27 mouse cellular contexts compared by ENCODE assay signal in genomic region chr3:151547182-151547581, GRCm38 (mm10).
"Had no signal": no experiment of that assay in that cellular context is flagged by ENCODE, and none has a peak within 500 bp of the region (broad histone marks: within the 10 kb centered on the region; RNA-seq: fewer than 3 reads in every experiment).

No protein-coding gene starts in this region.

- H3K36me3 ChIP-seq: embryonic facial prominence, embryonic 10.5 days; embryonic facial prominence, embryonic 12.5 days; embryonic facial prominence, embryonic 13.5 days; embryonic facial prominence, embryonic 15.5 days; forebrain, embryonic 10.5 days; forebrain, embryonic 12.5 days; forebrain, embryonic 15.5 days had no signal

- H3K4me3 ChIP-seq: embryonic facial prominence, embryonic 10.5 days; embryonic facial prominence, embryonic 12.5 days; embryonic facial prominence, embryonic 13.5 days; embryonic facial prominence, embryonic 15.5 days; erythroblast, embryonic 14.5 days; forebrain, embryonic 10.5 days; forebrain, embryonic 12.5 days; forebrain, embryonic 13.5 days; forebrain, embryonic 15.5 days; gastrocnemius, adult 2 months; heart, adult 2 months had no signal

- H3K9me3 ChIP-seq: embryonic facial prominence, embryonic 10.5 days; embryonic facial prominence, embryonic 12.5 days; embryonic facial prominence, embryonic 13.5 days; embryonic facial prominence, embryonic 15.5 days; forebrain, embryonic 10.5 days; forebrain, embryonic 12.5 days; forebrain, embryonic 13.5 days; forebrain, embryonic 15.5 days had no signal

- H3K4me2 ChIP-seq: embryonic facial prominence, embryonic 12.5 days; embryonic facial prominence, embryonic 13.5 days; embryonic facial prominence, embryonic 15.5 days; forebrain, embryonic 12.5 days; forebrain, embryonic 13.5 days; forebrain, embryonic 15.5 days had no signal

- H3K4me1 ChIP-seq: embryonic facial prominence, embryonic 12.5 days; embryonic facial prominence, embryonic 13.5 days; embryonic facial prominence, embryonic 15.5 days; forebrain, embryonic 10.5 days; forebrain, embryonic 12.5 days; forebrain, embryonic 13.5 days had no signal

- DNase-seq: cerebellum, adult 2 months; cerebellum, adult 8-10 months; cerebellum, adult 9-10 months; cerebellum, adult 9-11 months; cerebellum, postnatal 10 days; cerebellum, postnatal 14 days; cerebellum, postnatal 25 days; cerebellum, postnatal 36 days; embryo, embryonic 11 days; forebrain, postnatal 0 days; gastrocnemius, adult 2 months; gastrocnemius, postnatal 10 days; gastrocnemius, postnatal 14 days; gastrocnemius, postnatal 25 days; gastrocnemius, postnatal 36 days; heart, adult 2 months had no signal

- H3K27ac ChIP-seq: embryonic facial prominence, embryonic 10.5 days; embryonic facial prominence, embryonic 12.5 days; embryonic facial prominence, embryonic 13.5 days; embryonic facial prominence, embryonic 15.5 days; forebrain, embryonic 10.5 days; forebrain, embryonic 12.5 days; forebrain, embryonic 13.5 days; forebrain, embryonic 15.5 days; gastrocnemius, adult 2 months; heart, adult 2 months had no signal

- H3K9ac ChIP-seq: embryonic facial prominence, embryonic 12.5 days; embryonic facial prominence, embryonic 13.5 days; embryonic facial prominence, embryonic 15.5 days; forebrain, embryonic 12.5 days; forebrain, embryonic 13.5 days; forebrain, embryonic 15.5 days; forebrain, postnatal 0 days had no signal

- ATAC-seq: forebrain, embryonic 13.5 days; forebrain, embryonic 14.5 days; forebrain, embryonic 15.5 days; forebrain, embryonic 16.5 days; forebrain, postnatal 0 days had no signal

- H3K27me3 ChIP-seq: embryonic facial prominence, embryonic 12.5 days; embryonic facial prominence, embryonic 13.5 days; embryonic facial prominence, embryonic 15.5 days; forebrain, embryonic 12.5 days; forebrain, embryonic 13.5 days; forebrain, embryonic 15.5 days had no signal
